Mouse (Mus musculus): ENCODE data around the gene Fbxo4. TPM values are rescaled to one million over a fixed set of nuclear protein-coding genes. Genes with fewer than 3 reads are reported as not detected.

The Fbxo4 gene
- polyA plus RNA-seq, 1 experiment from 2014 or later: 11.7 TPM

DNA sequence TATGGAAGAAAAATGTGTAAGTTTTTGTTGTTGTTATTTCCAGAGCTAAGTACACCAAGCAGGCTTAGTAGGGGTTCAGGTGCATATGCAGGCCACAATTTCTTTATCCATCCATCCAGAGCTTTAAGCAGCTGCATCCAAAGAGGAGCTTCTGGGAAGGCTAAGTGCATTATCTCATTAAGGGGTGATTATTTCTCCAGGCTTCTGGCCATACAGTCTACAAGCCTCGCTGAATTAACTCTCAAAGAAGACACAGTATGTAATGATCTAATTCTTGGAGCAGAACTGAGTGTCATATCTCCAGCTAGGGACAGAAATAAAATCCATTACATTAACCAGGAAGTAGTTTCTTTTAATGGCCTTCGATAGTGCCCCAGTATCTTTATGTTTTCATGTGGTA lies 34.5 kb upstream of the Fbxo4 start:
- H3K9me3 ChIP-seq (replicated peaks): no peaks in the 10 kb centered on the region
- no peak overlapping the region for H3K4me2 ChIP-seq
- H3K27me3 ChIP-seq: no peaks in the 10 kb centered on the region
- H3K4me3 ChIP-seq: no peak overlapping the region
- no peaks in the 10 kb centered on the region for H3K4me1 ChIP-seq (replicated peaks)
- H3K9ac ChIP-seq: no peak overlapping the region
- H3K36me3 ChIP-seq: no peaks in the 10 kb centered on the region
- ATAC-seq (replicated peaks; ENCODE audit: insufficient number of reproducible peaks, insufficient read depth, low FRiP score, low read depth): no peak
- H3K27ac ChIP-seq: no peak overlapping the region
- 55% methylated on average over 2 of the region's 2 CpGs for WGBS

DNA sequence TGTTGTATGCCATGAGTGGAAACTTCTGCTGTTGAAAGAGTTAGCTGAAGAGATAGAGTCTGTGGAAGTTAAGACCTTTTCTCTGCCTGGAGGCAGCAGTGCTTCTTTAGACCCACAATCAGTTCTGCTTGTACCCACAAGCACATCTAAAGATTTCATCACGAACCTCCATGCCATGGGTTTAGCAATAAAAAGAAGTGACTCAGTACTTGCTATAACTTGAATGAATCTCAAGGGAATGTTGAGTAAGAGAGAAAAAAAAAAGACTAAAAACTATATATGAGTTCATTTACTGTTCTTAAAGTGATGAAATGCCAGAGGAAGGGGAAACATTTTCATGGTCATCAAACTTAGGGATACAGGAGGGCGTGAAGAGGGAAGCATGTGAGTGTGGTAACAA lies 21.2 kb upstream of the Fbxo4 start:
- peaks cover 3% of the 10 kb centered on the region for H3K4me1 ChIP-seq (replicated peaks)
- H3K27ac ChIP-seq: no peak overlapping the region
- 0 out of 2 replicates have a peak, but pooled peaks cover 4% of the 10 kb centered on the region for H3K9me3 ChIP-seq (replicated peaks)
- WGBS: 69% methylated on average over 2 of the region's 2 CpGs
- no peak for ATAC-seq (replicated peaks; ENCODE audit: insufficient number of reproducible peaks, insufficient read depth, low FRiP score, low read depth)
- no peaks in the 10 kb centered on the region for H3K36me3 ChIP-seq
- no peaks in the 10 kb centered on the region for H3K27me3 ChIP-seq
- H3K9ac ChIP-seq: no peak overlapping the region
- no peak overlapping the region for H3K4me2 ChIP-seq
- H3K4me3 ChIP-seq: no peak overlapping the region

DNA sequence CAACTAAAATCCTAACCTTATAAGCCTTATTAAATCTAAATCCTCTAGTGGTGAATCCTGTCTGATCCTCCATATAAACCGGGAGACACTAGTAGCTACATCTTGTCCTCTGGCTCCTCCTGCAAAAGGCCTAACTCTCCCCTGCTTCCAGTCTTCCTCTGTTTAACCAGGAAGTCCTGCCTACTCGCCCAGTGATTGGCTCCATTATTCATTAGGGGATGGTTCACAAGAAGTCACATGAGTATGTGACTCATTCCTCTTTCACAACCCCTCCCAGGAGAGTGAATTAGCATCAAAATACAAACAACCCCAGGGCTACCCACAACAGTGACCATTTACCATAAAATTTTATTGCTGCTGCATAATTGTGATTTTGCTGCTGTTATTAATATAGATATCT lies 19.8 kb upstream of the Fbxo4 start:
- WGBS: 66% methylated on average over 2 of the region's 2 CpGs
- Histone ChIP-seq H3K36me3 (no peaks in the 10 kb centered on the region), H3K27ac (no peak overlapping the region), H3K27me3 (no peaks in the 10 kb centered on the region), H3K9ac (no peak overlapping the region), H3K4me3 (no peak overlapping the region), H3K4me1 (replicated peaks) (peaks cover 7% of the 10 kb centered on the region), H3K4me2 (no peak overlapping the region), H3K9me3 (replicated peaks) (no peaks in the 10 kb centered on the region)
- no peak for ATAC-seq (replicated peaks; ENCODE audit: insufficient number of reproducible peaks, insufficient read depth, low FRiP score, low read depth)

DNA sequence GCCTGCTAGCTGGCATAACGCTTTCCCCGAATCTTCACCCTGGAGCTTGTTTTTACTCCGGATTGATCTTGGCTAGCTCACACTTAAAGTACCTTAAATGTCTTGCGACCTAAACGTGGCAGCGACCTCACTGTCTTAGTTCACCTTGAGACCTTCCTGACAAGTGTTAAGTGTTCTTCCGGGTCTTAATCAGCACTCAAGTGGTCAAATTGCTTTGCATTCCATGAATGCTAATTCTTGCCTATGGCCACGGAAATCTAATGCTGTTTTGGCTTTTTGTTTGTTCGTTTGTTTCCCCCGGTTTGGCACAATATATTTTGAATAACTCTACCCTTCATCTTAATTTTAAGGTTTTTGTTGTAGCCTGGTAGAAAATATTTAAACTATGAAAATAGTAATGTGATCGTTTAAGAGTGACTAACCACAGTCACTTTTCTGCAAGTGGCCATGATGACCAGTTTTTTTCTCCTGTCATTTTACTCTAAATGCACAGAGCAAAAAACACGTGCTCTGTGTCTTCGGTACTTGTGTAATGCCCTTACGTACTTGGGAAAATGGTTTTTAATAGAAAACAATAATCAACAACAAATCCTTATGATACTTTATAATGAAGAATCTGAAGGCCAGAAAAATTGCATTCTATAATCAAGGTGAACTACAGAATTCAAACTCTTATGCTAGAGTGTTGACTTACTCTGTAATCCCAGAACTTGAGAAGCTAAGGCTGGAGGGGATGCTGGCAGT lies 17.1 kb upstream of the Fbxo4 start:
- H3K4me3 ChIP-seq: peak overlapping the region; percentile 71
- peaks cover 12% of the 10 kb centered on the region for H3K4me1 ChIP-seq (replicated peaks)
- peak overlapping the region; percentile 96 for H3K27ac ChIP-seq
- peaks cover 8% of the 10 kb centered on the region for H3K36me3 ChIP-seq
- 18% methylated on average over 14 of the region's 14 CpGs for WGBS
- ATAC-seq (replicated peaks; ENCODE audit: insufficient number of reproducible peaks, insufficient read depth, low FRiP score, low read depth): no peak
- H3K27me3 ChIP-seq: no peaks in the 10 kb centered on the region
- peak overlapping the region; percentile 54 for H3K9ac ChIP-seq
- H3K4me2 ChIP-seq: peak overlapping the region; percentile 76
- H3K9me3 ChIP-seq (replicated peaks): no peaks in the 10 kb centered on the region

DNA sequence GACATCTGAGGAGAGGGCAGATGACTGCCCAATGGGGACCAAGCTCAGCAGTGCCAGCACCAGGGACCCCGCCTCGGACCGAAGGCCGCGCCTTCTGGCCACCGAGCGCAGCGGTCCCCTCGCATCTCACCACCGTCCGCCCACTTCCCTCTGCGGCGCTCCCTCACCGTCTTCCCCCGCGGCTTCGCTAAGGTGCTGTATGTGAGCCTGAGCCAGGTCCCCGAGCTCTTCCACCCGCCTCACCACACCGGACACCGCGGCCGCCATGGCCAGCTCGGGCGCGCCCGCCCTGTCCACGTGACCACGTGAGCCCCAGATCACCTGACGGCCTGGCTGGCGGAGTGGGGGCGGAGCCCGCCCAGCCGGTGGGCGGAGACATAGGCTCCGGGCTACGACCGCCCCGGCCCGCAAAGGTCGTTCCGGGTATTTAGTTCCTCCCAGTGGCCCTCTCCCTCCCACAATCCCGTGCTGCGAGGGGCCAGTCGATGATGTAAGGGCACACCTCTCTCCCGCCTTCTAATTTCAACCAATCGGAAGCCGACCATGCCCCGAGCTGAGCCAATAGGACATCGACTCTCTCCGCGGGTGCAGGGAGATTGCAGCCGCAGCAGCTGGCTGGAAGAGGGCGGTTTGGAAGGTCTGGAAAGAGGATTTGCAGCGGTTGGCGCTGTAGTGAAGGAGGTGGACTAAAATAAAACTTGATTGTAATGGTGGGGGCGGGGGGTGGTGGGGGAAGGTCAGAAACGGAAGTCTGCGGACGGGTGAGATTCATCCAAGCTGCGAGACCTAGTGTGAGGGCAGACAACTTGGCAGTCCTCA lies 16.3 kb upstream of the Fbxo4 start, which contains the start of gene AW549877:
AW549877 (minus strand) TSS at position 297 of the 819 bp plus-strand sequence.
- H3K4me2 ChIP-seq: peak within 1 kb of the TSS; percentile 76
- H3K27me3 ChIP-seq: no peaks in the 10 kb centered on the region
- H3K9ac ChIP-seq: peak within 1 kb of the TSS; percentile 73
- peak; percentile 100 for ATAC-seq (replicated peaks; ENCODE audit: insufficient number of reproducible peaks, insufficient read depth, low FRiP score, low read depth)
- peaks cover 15% of the 10 kb centered on the region for H3K36me3 ChIP-seq
- WGBS: under 1% methylated on average over 58 of the region's 61 CpGs
- peak within 1 kb of the TSS; percentile 96 for H3K27ac ChIP-seq
- H3K4me1 ChIP-seq (replicated peaks): peaks cover 12% of the 10 kb centered on the region
- H3K9me3 ChIP-seq (replicated peaks): no peaks in the 10 kb centered on the region
- H3K4me3 ChIP-seq: peak within 1 kb of the TSS; percentile 71

DNA sequence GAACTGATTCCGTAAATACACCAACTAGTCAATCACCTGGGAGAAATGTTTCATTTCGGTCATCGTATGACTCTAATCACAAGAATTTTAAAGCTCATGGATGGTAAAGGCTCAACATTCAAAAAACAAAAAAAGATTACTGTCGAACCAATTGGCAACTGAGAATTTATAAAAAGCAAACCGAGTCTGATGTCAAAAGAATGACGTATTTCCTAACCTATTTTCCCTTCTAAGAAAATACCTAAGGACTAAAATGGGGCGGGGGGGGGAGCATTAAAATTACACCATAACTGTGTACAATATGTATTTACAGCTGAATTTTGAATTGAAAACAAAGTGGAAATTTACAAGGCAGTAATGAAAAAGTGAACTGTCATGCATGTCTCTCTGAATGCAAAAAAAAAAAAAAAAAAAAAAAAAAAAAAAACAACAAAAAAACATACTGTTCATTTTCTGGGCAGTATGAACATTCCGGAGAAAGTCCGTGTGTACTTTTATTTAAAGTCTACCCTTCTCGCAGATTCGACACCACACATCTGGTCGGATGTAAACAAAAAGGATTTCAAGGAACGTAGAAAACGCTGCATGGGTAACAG lies 15.6 kb upstream of the Fbxo4 start:
- peaks cover 19% of the 10 kb centered on the region for H3K36me3 ChIP-seq
- peak overlapping the region; percentile 73 for H3K9ac ChIP-seq
- ATAC-seq (replicated peaks; ENCODE audit: insufficient number of reproducible peaks, insufficient read depth, low FRiP score, low read depth): no peak
- peaks cover 12% of the 10 kb centered on the region for H3K4me1 ChIP-seq (replicated peaks)
- H3K27me3 ChIP-seq: no peaks in the 10 kb centered on the region
- no peaks in the 10 kb centered on the region for H3K9me3 ChIP-seq (replicated peaks)
- H3K4me2 ChIP-seq: peak overlapping the region; percentile 58
- H3K4me3 ChIP-seq: peak overlapping the region; percentile 71
- 19% methylated on average over 14 of the region's 14 CpGs for WGBS
- H3K27ac ChIP-seq: peak overlapping the region; percentile 96

DNA sequence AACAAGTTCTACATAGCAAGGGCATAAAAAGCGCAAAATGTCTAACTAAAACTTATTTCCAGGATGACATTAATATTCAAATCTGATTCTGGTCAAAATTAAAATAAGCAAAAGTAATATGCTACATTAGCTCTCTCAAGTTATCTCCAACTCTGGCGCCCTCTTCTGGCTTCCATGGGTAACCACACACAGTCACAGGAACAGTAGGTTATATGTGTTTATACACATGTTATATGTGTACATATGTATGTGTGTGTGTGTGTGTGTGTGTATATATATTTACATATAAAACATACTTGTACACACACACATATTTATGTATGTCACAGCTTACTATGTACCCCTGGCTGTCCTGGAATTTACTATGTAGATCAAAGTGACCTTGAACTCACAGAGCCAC lies 8.6 kb upstream of the Fbxo4 start:
- Histone ChIP-seq H3K9me3 (replicated peaks) (no peaks in the 10 kb centered on the region), H3K4me1 (replicated peaks) (no peaks in the 10 kb centered on the region), H3K4me3 (no peak overlapping the region), H3K27me3 (no peaks in the 10 kb centered on the region), H3K9ac (no peak overlapping the region), H3K36me3 (peaks cover 69% of the 10 kb centered on the region), H3K4me2 (no peak overlapping the region), H3K27ac (no peak overlapping the region)
- WGBS: 67% methylated on average over 2 of the region's 2 CpGs
- ATAC-seq (replicated peaks; ENCODE audit: insufficient number of reproducible peaks, insufficient read depth, low FRiP score, low read depth): no peak

DNA sequence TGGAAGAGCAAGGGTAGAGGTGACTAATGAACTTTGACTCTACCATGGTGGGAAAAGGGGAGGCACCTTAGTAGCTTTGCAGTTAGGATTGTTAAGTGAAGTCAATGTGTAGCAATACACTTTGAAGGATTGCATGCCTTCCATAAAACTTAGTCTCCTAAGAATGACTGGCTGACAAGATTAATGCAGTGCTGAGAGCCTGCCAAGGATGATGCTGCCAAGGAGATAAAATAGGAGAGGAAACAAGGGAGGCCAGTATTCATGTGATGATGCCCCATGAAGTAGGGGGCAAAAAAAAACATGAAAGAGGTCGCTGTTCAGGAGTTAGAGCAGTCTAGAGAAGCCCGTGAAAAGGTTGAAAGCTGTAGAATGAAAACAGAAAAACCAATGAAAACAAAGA lies 5.5 kb upstream of the Fbxo4 start:
- H3K27ac ChIP-seq: no peak overlapping the region
- H3K9ac ChIP-seq: no peak overlapping the region
- no peaks in the 10 kb centered on the region for H3K27me3 ChIP-seq
- H3K4me3 ChIP-seq: no peak overlapping the region
- no peak overlapping the region for H3K4me2 ChIP-seq
- 80% methylated on average over 2 of the region's 2 CpGs for WGBS
- peaks cover 50% of the 10 kb centered on the region for H3K36me3 ChIP-seq
- H3K4me1 ChIP-seq (replicated peaks): peaks cover 3% of the 10 kb centered on the region; the same call in 1 of the 2 replicates
- H3K9me3 ChIP-seq (replicated peaks): no peaks in the 10 kb centered on the region
- no peak for ATAC-seq (replicated peaks; ENCODE audit: insufficient number of reproducible peaks, insufficient read depth, low FRiP score, low read depth)

DNA sequence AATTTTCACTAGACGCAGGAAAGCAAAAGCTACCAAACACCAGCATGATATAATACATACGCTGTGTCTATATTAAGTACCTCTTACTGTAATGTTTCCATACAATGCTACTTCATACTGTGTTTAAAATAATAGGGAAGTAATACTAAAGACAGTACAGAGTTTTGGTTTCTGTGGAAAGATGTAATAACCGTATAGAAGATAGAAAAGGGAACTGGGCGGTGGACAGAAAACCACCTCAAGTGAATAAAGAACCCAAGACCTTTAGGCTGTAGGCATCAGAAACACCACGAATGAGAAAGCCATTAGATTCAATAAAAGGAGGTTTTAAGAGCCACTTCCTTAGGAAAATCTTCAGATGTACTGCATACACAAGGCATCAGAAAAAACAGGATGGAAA lies 3.4 kb upstream of the Fbxo4 start:
- no peak overlapping the region for H3K4me3 ChIP-seq
- H3K27ac ChIP-seq: no peak overlapping the region
- H3K4me2 ChIP-seq: no peak overlapping the region
- peaks cover 4% of the 10 kb centered on the region; the same call in 1 of the 2 replicates for H3K4me1 ChIP-seq (replicated peaks)
- H3K27me3 ChIP-seq: no peaks in the 10 kb centered on the region
- no peak for ATAC-seq (replicated peaks; ENCODE audit: insufficient number of reproducible peaks, insufficient read depth, low FRiP score, low read depth)
- 87% methylated on average over 5 of the region's 5 CpGs for WGBS
- no peaks in the 10 kb centered on the region for H3K9me3 ChIP-seq (replicated peaks)
- H3K36me3 ChIP-seq: peaks cover 35% of the 10 kb centered on the region
- H3K9ac ChIP-seq: no peak overlapping the region

DNA sequence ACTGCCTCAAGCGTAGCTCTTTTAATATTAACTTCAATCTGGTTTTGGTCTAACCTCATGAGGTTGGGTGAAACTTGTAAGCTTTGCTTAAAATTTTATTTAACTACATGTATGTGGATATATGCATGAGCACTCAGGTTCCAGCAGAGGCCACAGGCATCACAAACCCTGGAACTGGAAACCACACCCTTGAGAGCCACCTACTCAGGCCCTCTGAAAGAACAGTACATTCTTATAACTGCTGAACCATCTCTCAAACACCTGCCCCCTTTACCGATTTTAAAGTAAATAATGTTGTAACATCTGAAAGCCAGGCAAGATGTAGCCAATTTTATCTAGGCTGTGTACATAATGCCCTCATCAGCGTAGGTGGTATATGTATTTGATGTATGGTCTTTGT lies 498 bp upstream of the Fbxo4 start:
- no peaks in the 10 kb centered on the region for H3K27me3 ChIP-seq
- WGBS: 73% methylated on average over 3 of the region's 3 CpGs
- peaks cover 4% of the 10 kb centered on the region; the same call in 1 of the 2 replicates for H3K4me1 ChIP-seq (replicated peaks)
- H3K4me2 ChIP-seq: peak overlapping the region; percentile 77
- H3K9ac ChIP-seq: peak overlapping the region; percentile 94; the same call in 1 of the 2 replicates
- H3K4me3 ChIP-seq: peak overlapping the region; percentile 84
- peak overlapping the region; percentile 99 for H3K27ac ChIP-seq
- H3K36me3 ChIP-seq: peaks cover 17% of the 10 kb centered on the region
- ATAC-seq (replicated peaks; ENCODE audit: insufficient number of reproducible peaks, insufficient read depth, low FRiP score, low read depth): no peak
- no peaks in the 10 kb centered on the region for H3K9me3 ChIP-seq (replicated peaks)

DNA sequence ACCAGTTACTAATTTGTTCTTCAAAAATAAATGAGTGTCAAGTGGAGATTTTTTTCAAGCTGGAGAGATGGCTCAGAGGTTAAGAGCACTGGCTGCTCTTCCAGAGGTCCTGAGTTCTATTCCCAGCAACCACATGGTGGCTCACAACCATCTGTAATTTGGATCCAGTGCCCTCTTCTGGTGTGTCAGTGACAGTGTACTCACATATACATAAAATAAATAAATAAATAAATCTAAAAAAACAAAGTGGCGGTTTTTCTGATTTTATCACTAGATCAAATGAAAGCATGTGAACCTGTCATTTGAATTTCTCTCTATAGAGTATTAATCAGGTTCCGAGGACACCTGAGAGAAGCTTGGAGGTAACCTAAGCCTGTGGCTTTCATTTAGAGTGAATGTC lies 1.1 kb downstream of the Fbxo4 start:
- Histone ChIP-seq H3K9ac (no peak overlapping the region), H3K27ac (no peak overlapping the region), H3K4me2 (peak overlapping the region; percentile 77; the same call in 1 of the 2 replicates), H3K4me1 (replicated peaks) (peaks cover 4% of the 10 kb centered on the region; the same call in 1 of the 2 replicates), H3K9me3 (replicated peaks) (no peaks in the 10 kb centered on the region), H3K27me3 (no peaks in the 10 kb centered on the region), H3K4me3 (no peak overlapping the region), H3K36me3 (peaks cover 8% of the 10 kb centered on the region)
- ATAC-seq (replicated peaks; ENCODE audit: insufficient number of reproducible peaks, insufficient read depth, low FRiP score, low read depth): no peak
- 89% methylated on average over 2 of the region's 2 CpGs for WGBS

Data from heart, embryonic 15.5 days (tissue).